Mouse (Mus musculus) thymus, adult 18-20 months (tissue): ENCODE measurements around the gene Wars.
"Not testable (repeated sequence)": the region's sequence is repeated elsewhere in the genome, so short reads cannot be mapped to it uniquely, and the experiment has no call there.

Source experiments
- DNase-seq, 2 experiments: peaks; one replicate each; pipeline ENCODE4 v3.0.0; 2022; ENCODE audit warnings: mixed read lengths in 2 of 2

Gene Wars

DNA sequence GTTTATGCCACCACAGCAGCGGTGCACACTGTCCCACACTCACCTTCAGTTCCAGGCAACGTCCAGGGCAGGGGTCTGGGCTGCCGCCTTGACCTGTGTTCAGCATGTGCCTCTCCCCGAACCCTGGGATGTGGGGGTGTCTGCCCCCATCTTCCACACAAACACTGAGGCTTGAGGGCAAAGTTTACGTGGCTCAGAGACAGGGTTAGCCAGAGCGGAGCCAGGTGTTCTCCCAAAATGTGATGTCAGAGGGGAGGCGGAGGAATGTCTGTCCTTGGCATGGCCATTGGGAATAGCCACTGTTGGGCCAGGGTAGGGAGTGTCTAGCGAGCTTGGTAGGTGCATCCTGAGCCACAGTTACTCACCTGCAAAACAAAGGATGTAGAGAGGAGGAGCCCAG lies 41.2 kb downstream of the Wars start:
- DNase-seq = no peak

DNA sequence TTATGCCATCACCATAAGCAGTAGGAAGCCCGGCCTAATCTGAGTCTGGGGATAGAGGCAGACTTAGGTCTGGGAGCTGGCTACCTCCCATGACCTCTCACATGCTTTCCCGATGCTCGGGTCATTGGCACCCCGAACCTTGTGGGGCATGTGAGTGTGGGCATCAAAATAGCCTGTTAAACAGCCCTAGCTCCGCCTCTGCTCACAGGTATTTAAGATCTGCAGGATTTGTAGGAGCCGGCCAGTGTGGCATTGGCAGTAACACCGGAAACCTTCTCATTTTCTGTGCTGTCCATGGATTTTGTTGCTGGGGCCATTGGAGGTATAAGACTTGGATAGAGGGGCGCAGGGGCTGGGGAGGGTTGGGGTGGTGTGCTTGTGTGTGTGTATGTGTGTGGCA lies 43.1 kb downstream of the Wars start:
- DNase-seq = no peak

DNA sequence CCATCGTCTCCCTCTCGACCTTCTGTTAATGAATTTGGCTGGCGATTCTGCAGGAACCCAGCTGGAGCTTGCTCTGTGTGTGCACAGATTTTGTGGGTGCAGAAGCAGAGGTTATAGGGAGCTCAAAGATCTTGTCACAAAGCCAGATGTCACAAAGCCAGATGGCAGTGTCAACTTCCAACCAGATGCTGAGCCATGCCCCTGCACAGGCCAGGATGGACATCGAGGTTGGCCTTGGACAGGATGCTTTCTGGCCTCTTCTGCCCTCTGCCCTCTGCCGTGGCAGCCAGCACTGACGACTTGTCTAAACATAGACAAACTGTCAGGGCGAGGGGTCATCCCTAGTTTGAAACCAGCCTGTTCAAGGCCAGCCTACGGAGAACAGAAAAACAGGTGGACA lies 43.8 kb downstream of the Wars start:
- DNase-seq = no peak

DNA sequence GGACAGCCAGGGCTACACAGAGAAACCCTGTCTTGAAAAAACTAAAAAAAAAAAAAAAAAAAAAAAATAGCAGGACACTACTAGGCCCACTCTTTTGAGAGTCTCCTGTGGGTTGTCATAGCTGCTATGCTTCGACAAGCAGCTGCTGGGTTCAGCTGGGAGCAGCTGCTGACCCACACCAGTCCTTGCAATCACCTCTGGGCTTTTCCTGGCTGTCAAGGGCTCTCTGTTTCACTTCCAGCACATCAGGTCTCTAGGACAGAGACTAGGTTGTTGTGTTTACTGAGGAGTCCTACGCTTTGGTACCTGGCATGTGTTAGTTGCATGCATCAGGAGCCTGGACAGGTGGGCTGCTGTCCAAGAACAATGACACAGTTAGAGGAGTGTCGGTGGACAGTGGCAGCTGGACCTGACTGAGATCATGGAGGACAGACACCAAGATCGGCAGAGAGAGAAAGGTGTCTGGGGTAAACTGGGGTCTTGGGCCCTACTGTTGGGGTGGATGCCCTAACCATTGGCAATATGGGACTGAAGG lies 44.4 kb downstream of the Wars start:
- DNase-seq = no peak

DNA sequence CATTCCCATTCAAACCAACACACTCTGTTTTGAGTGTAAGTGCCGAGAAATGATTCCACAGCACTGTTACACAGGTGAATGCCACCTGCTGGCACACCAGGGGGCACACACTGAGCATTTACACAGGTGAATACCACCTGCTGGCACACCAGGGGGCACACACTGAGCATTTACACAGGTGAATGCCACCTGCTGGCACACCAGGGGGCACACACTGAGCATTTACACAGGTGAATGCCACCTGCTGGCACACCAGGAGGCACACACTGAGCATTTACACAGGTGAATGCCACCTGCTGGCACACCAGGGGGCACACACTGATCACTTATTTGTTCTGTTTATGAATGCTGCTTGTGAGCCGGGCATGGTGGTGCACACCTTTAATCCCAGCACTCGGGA lies 45.9 kb downstream of the Wars start:
- not testable (repeated sequence) for DNase-seq

DNA sequence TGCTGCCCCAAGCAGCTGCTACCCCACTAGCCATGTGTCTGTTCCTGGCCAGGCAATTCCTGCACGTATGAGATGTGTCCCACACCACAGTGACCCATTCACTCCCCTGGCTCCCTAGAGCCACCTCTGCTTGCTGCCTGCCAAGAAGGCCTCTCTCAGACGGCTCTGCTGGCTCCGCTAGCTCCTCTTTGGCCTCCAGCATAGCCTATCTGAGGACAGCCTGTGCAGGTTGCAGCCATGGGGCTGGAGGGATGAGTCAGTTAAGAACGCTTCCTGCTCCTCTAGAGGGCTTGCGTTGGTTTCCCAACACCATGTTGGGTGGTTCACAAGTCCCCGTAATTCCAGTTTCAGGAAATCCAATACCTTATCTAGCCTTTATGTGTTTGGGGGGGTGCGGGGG lies 51.3 kb downstream of the Wars start:
- DNase-seq = no peak

DNA sequence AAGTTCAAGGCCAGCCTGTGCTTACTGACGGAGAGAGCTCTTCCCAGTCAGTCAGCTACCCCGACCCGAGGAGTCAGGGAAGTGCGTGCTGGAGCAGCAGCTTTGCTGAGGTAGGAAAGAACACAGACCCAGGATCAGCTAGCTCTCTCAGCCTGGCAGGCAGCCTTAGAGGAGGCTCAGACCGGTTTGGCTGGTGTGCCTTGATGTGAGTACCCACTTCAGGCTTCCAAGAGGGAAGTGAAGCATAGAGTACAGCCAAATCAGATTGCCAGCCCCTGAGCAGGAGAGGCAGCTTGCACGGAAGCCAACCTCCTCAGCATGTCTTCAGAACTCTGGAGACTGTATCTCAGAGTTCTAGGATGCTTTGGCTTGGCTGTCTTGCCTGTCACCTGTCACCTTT lies 52.8 kb downstream of the Wars start:
- no peak for DNase-seq

DNA sequence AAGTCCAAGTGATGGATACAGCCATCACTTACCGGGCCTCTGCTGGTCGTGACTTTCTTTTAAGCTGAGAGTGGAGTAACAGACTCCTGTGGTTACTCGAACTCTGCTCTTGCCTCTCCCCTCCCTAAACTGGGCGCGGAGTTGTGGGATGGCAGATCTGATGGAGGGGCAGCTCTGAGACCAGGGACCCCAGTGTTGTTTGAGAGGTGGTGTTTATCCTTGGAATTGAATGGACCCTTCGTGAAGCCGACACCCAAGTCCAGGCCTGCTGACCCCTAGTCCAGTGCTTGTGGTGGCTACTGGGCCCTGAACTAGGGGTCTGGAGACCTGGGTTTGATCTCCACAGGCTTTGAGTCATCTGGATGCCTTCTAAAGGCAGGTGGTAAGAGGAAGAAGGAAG lies 57.3 kb downstream of the Wars start:
- no peak for DNase-seq

DNA sequence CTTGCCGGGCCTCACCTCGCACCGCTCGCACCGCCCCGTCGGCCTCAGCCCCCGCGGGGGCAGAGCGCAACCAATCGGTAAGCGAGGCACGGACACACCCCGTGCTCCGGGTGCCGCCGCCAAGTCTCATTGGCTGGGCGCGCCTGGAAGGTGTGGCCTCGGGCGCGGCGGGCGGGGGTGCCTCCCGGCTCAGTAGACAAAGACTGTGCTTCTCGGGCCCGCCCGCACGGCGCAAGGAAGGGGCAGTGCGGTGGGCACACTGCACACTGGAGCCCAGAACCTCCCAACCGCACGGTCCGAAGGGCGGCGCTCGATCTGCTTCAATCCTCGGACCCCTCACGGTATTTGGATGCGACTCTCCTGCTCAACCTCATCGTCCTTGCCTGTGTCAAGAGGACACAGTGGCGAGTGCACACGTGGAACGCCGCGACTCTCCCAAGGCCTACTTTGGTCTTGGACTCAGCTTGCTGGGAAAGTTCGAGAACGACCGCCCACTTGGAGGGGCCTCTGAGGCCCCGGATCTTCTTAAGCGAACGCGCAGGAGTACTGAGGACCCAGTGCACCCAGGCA lies 58.0 kb downstream of the Wars start, which contains the start of the genes Slc25a29 and Slc25a47:
TSS of gene Slc25a29 (minus strand) at position 44 of the 570 bp plus-strand sequence.
TSS of gene Slc25a47 (plus strand) at position 207 of the 570 bp plus-strand sequence.
- peak; percentile 91 to 92 for DNase-seq

DNA sequence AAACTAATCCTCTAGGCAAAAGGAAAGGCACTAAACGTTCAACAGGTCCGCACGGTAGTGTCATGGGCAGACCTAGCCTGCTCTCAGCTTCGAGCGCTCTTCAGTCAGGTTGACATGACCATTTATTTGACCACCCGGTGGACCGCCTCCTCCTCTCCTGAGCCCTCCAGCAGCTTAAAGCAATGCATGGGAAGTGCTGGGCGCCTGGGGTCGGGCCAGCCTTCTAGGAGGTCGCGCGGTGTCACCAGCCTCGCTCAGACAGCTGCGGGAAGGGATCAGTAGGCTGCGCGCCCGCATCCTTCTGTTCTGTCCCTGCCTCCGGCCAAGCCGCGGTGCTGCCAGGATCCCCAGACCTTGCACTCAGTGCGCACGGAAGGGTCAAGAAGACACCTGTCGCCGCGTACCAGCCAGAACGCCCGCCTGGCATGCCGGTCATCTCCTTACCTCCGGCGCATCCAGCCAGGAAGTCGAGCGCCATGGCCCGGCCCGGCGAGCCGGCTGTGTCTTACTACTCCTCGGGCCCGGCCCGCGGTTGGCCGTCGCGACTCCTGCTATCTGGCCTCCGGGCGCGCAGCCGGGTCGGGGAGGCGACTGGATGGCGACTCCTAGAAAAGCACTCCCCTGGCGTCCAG lies 58.6 kb downstream of the Wars start:
- no peak for DNase-seq

DNA sequence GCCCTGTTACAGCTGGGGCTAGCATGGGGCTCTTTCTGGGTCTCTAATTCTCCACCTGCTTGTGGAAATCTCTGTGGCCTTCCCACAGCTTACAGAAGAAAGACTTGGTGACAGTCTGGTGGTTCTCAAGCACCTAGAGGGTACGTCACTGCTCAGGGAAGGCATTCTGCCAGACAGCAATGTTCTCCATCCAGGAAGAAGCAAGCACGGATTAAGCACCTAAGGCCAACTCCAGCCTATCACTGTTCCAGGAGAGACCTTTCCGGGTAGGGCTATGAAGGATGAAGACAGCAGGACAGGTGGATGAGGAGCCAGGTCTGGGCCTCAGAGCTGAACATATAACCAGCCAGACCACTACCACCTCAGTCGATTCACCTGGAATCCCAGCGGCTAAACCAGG lies 59.2 kb downstream of the Wars start:
- no peak for DNase-seq

DNA sequence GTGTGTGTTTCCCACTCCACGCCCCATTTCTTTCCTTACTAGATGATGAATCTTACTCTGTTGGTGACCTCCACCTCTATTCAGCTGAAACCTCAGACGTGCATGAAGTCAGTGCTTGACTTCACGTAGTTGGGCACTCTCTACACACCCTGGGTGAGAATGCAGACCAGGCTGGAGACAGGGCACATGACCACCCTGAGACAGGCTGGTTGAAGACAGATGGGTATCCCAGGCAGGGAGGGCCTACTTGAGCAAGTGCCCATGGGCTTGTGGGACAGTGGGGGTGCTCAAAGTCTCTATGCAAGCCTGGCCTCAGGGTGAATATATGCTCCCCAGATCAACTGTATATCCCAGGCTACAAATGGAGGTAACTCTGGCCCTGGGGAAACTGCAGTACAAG lies 59.6 kb downstream of the Wars start:
- no peak for DNase-seq

DNA sequence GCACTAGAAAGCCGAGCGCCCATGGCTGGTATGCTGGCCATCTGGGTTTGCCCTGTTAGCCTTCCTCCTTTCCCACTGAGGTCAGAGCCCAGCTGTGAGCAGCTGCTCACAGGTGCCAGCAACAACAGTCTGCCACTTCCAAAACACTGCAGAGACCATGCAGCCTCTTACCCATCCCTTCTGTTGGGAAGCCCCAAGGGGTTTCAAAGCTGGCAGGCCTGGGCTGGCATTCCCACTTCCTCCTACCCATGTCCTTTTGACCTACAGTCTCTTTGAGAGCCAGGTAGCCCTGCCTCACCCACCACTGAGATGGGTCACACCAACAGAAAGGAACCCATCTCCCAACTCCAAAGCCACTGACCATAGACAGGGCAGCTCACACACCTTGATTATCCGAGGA lies 60.6 kb downstream of the Wars start:
- no peak for DNase-seq

DNA sequence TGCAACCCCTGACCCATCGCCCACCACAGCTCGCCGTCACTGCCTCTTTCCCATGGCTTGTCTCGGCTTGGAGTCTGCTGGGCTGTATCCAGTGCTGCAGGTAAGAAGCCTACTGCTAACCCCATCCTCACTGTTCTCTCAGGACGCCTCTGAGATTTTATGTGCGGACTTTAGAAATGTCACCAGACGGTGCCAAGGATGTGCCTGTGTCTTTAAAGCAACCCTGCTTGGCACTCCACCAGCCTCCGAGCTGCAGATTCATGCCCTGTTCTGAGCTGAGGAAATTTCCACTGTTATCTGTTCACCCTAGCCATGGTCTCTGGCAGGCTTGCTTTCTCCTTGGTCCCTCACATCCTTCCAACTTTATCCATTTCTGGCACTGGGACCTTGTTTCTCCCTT lies 61.1 kb downstream of the Wars start:
- no peak for DNase-seq

DNA sequence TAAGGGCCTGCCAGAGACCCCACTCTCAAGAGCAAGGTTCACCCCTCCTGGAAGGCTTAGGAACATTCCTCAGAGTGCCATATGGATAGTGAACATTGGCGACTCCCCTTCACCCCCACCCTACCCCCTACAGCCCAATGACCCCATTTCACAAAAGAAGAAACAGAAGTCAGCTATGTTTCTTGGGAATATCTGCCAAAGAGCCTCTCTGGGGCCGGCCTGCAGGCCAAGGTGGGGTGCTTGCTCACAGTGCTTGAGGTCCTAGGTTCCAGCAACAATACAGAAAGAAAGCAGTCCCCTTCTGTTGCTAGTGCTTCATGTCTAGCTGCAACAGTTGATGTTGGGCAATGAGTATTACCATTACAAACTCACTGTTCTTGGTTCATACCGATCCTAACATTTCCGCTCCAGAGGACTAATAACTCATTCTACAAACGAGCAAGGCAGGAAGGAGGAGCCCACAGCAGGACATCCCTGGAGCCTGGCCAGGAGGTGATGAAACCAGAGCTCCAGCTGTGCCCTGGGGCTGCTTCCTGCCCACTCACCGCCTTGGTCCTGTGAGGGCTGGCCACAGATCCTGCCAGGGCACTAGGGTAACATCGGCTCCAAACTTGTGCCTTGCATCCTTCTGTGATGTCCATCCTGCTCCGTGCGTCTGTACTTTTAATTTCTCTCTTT lies 61.9 kb downstream of the Wars start:
- no peak for DNase-seq

DNA sequence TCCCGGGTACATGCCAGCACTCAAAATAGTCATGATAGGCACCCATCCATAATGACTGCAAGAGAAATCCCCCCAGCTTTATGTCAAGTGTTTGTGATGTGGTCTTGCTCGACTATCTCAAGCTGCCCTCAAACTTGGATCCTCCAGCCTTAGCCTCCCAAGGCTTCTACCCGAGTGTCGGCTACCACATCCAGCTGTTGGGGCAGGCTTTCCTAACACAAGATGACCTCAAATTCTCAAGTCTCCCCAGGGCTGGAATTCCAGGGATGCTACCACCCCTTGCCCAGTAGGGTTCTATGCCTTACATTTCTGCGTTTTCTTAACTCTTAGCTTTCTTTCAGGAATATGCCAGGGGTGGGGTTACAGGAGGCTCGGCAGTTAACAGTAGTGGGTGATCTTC lies 63.6 kb downstream of the Wars start:
- no peak for DNase-seq

DNA sequence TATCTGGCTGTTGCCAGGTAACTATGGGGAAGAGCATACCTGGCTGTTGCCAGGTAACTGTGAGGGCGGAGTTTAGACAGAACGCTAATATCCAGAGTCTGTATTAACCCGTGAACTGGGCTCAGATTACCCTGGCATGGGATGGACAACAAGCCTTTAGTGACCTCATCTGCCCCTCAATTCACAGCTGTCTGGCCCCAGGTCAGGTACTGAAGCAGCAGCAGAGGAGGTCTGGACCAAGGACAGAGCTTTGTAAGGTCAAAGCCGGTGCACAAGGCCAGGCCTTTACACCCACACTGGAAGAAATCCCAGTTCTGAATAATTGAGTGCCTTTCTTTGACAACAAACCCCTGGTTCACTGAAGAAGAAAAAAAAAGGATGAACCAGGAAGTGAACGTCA lies 64.3 kb downstream of the Wars start:
- no peak for DNase-seq

DNA sequence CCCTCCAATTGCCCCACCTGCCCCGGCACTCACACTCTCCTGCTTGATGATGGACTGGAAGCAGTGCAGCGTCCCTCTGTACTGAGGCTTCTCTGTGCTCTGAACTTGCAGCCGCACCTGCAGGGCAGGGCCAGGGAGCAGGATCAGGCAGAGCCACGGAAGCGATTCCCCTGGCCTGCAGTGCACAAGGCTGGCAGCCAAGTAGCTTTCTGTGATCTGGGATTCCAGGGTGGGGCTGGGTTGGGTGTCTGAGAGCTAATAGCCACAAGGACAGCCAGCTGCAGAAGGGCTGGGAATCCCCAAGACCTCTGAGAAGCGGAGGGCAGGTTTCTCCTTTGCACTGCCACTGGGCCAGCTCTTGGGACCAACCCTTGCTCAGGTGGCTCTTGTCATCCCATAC lies 66.3 kb downstream of the Wars start:
- no peak for DNase-seq

DNA sequence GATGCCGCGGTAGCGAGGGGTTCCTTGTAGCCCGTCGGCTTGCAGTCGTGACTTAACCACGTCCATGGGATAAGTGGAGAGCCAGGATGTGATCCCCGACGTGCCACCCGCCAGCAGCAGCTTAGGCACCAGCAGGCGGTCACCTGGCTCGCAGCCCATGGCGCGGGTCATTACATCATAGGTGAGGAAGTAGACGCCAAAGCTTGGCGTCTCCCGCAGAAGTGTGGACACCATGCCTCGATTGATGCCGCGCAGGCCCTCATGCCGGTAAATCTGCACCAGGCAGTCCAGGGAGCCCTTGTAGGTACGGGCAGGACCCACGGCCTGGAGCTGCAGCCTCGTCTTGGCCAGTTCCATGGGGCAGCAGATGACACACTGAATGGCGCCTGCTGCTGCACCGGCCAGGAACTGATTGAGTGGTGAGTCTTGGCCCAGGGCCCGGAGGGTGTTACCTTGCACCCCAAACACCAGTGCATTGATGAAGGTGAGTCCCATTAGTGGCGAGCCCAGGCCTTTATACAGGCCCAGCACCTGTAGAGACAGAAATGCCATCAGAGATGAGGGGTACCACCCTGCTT lies 66.9 kb downstream of the Wars start:
- no peak for DNase-seq

DNA sequence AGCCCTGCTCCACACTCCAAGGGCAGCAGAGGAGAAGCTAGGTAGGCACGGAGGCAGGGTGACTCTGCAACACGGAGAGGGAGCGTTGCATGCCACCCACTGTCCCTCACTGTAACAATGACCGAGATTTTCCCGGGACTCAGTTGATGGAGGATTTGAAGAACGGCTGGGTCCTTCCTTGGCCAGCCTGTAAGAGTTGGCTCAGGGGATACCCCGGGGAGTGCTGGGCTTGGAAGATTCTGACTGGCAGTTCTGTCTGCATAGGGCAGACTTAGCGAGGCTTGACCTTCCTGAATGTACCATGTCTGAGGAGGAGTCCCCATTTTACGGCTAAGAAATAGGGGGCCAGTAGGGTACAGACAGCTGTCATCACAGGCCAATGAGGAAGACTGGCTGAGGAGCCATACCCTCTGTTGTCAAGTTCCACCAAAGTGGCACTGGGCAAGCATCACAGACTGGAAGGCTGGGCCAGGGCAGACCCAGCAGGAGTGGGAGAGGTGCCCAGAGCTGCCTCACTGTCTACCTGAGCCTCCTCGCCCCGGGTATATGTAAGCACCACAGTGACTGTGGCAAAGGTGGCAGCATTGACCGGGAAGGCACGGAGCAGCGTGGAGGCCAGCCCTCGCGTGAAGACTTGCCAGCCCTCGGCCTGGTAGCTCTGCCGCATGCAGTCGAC lies 67.6 kb downstream of the Wars start:
- no peak for DNase-seq

DNA sequence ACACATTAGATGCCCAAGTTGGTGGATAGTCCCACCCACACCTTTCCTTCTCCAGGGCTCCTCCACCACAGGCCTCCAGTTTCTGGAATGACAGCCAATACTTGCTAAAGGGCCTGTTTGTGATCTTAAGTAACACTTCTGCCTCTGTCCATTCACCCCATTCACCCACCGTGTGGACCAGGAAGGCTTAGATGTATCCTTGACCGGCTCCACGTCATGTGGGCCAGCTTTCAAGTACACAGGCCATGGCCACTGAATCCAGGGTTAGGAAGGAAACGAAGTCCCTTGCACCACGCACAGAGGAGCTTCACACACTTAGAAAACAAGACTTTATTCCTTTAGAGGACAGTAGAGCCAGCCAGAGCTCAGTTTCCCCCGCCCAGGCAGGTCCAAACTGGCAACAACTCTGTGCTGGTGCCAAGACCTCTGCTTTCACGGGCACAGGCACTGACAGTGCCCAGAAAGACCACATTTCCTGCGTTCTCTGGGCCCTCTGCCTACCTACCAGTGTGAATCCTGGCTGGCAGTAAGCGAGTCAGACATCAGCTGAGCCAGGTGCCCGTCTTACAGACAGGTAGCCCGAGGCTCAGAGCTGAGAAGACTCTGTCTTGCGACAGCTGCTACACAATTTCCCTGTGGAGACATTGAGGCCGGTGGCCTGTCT lies 68.3 kb downstream of the Wars start:
- no peak for DNase-seq

DNA sequence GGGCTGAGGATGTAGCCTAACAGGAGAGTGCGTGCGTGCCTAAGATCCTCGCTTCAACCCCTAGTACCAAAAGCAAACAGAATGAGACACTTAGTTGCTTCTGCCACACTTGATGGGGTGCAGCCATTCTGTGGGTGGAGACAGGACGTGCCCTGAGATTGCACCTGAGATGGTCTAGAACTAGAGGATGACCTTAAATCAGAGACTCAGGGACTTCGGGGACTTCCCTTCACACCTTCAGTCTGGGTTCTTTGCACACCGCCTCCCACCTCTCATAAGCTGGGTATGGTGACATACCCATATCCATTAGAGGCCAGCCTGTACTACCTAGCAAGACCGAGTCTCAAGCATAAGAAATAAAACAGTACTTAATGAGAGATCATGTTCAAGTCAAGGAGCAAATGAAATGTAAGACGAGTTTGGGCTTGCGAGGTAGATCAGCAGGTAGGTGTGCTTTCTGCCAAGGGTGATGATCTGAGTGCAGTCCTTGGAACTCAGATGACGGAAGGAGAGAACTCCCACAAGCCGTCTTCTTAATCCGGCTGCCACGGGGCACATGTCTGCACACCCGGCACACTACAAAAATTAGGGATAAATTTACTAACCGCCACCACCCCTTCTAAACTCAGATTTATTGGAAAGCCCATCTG lies 69.6 kb downstream of the Wars start:
- no peak for DNase-seq
